Mouse (Mus musculus): ENCODE data around the gene Aldh1l2.
"Not testable (repeated sequence)": the region's sequence is repeated elsewhere in the genome, so short reads cannot be mapped to it uniquely, and the experiment has no call there.

Aldh1l2 gene

DNA sequence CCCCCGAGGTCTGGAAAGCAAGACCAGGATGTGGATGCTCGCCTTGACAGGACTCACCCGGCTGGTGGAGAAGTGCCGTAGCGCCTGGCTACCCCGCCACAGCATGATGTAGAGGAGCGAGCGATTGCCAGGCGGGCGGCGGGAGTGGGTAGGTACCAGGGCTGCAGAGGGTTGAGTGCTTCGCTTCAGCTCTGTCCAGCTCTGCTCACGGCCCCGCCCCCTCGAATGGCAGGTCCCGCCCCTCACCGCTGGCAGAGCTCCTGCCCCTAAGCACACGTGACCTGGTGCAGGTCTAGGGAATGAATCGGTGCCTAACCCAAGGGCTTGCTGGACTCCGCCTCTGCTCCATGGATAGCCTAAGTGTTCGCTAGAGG, at the start of gene Aldh1l2:
TSS of gene Aldh1l2 (minus strand) at position 231 of the 374 bp plus-strand sequence.
- DNase-seq (ENCODE audit: low spot score in 2 of 2), result no peak

DNA sequence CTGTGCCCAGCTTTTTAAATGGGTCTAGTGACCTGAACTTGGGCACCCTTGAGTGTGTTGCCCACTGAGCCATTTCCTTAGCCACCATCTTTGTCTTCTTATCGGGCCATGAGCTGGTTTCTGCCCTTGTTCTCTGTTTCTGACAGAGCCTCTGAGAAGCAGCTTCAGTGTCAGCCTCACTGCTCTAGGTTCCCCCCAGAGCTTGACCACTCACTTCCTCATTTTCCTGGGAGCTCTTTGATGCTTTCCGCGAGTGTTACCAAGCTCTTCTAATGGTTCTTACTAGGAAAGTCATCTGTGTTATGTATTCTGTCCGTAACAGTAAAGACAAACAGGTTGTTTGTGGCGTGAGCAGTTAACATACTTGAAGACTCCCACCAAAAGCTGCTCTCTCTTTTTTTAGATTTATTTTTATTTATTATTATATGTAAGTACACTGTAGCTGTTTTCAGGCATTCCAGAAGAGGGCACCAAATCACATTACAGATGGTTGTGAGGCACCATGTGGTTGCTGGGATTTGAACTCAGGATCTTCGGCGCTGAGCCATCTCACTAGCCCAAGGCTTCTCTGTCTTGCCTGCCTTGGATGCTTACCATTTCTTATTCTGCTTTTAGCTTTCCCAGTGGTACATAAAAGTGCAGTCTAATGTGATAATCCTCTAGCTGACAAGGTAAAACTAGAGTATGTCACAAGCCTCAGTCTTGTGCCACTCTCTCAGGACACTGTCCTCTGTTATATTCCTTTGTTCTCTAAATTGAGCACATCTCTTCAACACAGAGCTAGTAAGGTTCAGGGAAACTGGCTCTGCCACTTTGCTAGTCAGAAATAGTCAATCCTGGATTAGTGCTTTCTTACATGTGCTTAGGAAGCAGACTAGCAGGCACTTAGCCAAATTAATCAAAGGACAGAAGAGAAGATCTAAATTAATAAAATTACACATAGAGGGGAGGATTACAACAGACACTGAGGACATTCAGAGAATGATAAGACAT, 31.8 kb upstream of the Aldh1l2 start:
- DNase-seq (ENCODE audit: low spot score in 2 of 2), result no peak

DNA sequence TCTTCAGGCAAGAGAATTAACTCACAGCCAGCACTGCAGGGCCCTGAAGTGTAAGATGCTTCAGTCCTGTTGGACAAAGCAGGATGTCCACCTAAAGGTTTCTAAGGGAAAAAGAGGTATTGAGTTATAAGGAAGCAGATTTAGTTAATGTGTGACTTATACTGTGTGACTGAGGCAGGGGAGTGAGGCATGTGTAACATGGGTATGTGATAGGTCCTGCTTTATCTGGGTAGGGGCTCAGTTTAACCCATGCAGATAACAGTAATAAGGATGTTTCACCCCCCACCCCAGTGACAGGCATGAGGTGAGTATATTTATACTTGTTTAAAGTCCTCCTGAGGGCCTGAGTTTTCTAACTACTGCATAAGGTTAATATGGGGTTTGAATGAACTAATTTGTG, 29.1 kb upstream of the Aldh1l2 start:
- DNase-seq (ENCODE audit: low spot score in 2 of 2), result no peak

DNA sequence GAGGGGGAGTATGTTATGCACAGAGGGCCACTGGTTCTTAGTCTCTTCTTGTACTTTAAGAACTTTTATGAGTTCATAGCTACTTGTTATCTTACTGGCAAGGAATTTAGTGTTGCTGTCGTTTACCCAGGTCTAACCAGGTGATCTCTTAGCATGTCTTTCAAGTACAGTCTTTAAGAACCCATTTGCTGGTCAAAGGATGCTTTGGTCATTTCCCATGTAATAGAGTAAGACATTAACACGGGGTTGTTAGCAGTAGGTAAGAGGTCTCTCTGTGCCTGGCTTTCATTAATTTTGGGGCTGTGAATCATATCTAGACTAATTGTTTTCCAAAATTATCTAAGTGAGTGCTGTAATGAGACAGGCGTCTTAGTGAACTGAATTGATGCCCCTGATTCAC, 11.4 kb upstream of the Aldh1l2 start:
- no peak for DNase-seq (ENCODE audit: low spot score in 2 of 2)

DNA sequence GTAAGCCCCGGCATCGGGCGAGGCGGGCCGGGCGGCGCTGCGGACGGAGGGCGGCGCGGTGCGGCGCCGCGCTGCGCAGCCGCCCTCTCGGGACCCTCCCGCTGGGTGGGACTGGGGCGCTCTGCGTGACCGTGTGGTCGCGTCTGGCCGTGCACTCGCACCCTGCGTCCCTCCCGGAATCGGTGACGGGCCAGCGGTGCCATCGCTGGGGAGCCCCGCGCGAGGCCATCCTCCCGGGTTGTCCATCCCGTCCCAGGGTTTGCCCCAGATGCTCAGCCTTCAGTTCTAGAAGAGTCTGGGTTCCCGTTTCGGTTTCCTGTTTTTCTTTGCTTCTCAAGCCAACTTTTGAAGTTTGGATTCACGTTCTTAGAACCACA, 10.2 kb upstream of the Aldh1l2 start:
- no peak for DNase-seq (ENCODE audit: low spot score in 2 of 2)

DNA sequence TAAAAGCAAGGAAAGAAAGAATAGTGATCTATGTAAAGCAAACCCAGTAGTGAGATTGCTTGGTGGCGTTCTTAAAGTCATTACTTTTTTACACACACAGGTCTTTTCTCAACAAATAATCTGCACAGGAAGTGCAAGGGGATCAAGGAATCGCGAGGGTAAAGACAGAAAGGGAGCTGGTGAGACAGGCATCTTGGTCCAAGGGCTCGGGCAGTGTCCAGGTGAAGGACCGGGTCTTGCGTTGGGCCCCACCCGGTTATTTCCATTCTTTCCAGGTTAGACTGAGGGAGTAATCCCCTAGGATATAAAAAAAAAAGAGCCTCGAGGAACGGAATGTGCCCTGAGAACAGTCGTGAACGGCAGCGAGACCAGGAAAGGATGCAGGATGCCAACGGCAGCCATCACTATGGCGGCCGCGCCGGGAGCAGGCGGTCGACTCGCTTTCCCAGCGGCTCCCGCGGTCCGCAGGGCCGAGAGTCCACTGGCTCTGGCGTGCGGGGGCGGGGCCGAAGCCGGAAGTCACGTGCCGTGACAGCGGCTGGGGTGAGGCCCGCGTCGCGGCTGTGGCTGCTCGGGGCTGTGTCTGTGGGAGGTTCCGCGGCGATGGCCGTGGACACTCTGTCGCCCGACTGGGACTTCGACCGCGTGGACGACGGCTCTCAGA, 9.6 kb upstream of the Aldh1l2 start, which contains the start of gene Washc4:
TSS of gene Washc4 (plus strand) at position 314 of the 664 bp plus-strand sequence.
- peak; percentile 91 to 93 for DNase-seq (ENCODE audit: low spot score in 2 of 2)

DNA sequence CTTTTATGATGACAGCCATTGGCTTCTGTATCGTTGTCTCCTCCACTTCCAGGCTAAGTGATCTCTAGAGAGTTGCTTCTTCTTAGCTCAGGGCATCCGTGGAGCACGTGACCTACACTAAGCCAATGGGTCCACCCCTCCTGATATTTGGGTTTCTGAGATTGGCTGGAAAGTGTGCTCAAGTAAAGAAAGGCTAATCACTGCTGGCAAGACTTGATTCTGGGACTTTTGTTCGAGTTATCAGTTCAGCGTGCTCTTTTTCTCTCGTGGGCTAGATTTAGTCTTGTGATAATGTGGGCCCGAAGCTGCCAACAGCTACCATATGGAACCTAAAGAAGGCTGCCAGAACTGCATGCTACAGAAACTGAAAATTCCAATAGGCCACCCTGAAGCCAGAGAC, 8.3 kb upstream of the Aldh1l2 start:
- peak; percentile 10 to 24 for DNase-seq (ENCODE audit: low spot score in 2 of 2)

DNA sequence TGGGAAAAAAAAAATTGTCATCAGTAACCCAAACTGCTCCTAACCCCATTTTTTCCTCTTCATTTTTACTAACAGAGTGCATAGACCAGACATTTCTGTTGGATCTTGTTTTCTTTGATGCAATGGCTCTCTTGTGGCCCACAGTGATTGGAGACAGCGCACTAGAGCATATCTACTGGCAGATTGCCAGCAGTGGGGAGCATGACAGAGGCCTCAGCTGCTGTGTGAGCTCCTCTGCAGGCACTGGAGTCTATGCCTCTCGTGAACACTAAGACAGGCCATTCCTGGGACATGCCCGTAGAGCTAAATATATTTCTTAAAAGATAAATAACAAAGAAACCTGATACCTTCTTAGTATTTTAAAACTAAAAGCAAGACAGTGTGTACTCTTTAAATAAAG, 6.2 kb upstream of the Aldh1l2 start:
- no peak for DNase-seq (ENCODE audit: low spot score in 2 of 2)

DNA sequence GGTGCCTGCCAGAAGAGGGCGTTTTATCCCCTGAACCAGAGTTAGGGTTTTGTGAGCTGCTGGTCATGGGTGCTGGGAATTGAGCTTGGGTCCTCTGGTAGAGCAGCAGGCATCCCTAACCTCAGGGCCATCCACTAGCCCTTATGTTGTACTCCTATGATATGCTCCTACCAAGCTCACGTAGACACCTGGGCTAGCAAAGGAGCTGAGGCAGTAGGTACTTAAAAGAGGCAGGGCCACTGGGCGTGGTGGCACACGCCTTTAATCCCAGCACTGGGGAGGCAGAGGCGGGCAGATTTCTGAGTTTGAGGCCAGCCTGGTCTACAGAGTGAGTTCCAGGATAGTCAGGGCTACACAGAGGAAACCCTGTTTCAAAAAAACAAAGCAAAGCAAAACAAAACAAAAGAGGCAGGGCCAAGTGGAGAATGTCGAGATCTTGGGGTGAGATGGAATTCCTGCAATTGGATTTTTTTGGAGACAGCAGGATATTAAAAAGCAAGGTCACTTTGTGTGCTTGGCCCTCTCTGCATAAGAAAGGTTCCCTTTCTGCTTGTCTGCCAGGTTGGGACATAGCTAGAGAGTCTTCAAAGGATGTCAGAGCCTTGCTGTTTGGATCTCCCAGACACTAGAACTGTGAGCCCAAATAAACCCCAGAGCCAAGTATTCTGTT, 5.5 kb upstream of the Aldh1l2 start:
- no peak for DNase-seq (ENCODE audit: low spot score in 2 of 2)

DNA sequence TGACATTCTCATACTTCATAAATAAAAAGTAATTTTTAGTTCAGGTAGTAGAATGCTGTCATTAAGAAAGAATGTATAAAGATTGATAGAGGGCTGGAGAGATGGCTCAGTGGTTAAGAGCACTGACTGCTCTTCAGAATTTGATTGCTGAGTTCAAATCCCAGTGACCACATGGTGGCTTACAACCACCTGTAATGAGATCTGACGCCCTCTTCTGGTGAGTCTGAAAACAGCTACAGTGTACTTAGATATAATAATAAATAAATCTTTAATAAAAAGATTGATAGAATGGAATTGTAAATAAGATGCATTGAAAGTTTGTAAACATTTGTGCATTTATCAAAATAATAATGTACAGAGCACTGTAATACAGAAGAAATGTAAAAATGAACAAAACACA, 2.5 kb upstream of the Aldh1l2 start:
- DNase-seq (ENCODE audit: low spot score in 2 of 2), result no peak

DNA sequence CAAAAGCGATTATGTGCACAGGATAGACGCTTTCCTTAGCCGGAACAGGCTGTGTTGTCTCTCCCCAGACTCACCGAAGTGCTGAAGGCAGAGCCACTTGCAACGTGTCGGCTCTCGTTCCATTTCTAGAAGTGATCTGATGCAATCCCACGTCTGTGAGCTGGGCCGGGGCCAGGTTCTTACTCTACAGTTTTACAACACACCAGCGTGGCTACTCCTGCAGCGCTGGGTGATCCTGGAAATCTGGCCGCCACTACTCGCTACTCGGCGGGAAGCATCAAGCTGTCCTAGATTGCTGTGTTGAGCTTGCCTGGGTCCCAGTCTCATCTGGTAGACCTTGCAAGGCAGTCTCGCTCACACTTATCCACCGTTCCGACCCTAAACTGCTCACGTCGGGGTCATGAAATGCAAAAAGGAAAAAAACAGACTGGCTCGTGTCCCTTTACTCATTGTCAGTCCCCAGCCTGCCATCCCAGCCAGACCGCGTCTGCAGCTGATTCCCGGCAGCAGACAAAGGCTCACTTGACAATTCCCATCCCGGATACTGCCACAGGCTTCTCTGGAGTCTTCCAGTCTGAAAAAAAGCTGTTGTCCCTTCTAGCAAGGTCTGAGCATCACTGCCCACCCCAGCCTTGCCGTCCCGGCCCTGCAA, 556 bp downstream of the Aldh1l2 start:
- DNase-seq (ENCODE audit: low spot score in 2 of 2), result peak; percentile 74 to 81

DNA sequence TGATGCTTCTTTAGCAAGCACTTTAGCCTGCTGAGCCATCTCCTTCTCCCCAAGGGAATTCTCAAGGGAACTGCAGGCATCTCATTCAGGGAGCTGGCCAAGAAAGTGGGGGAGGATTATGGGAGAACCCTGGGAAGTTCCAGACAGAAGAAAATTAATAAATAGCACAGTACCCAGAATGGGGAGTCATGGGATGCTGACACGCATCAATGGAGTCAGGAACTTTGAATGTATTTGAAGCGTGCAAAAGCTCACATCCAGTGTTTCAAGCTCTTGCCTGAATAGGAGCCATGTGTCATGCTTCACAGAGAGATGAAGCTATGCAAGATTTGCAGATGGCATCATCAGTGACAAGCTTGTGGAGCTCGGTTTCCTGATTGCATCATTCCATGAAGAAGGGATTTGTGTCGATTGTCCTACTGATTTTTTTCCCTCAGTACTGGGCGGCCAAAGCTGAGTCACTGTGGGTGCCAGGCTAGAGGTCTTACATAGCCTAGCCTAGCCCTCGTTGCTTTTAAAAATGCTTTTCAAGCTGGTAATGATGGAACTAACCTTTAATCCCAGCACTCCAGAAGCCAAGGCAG, 3.5 kb downstream of the Aldh1l2 start:
- DNase-seq (ENCODE audit: low spot score in 2 of 2), result no peak

DNA sequence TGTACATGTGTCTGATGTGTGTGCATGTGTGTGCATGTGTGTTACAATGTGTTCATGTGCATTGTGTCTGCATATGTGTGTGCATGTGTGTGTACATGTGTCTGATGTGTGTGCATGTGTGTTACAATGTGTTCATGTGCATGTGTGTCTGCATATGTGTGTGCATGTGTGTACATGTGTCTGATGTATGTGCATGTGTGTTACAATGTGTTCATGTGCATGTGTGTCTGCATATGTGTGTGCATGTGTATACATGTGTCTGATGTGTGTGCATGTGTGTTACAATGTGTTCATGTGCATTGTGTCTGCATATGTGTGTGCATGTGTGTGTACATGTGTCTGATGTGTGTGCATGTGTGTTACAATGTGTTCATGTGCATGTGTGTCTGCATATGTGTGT, 9.7 kb downstream of the Aldh1l2 start:
- not testable (repeated sequence) for DNase-seq (ENCODE audit: low spot score in 2 of 2)

DNA sequence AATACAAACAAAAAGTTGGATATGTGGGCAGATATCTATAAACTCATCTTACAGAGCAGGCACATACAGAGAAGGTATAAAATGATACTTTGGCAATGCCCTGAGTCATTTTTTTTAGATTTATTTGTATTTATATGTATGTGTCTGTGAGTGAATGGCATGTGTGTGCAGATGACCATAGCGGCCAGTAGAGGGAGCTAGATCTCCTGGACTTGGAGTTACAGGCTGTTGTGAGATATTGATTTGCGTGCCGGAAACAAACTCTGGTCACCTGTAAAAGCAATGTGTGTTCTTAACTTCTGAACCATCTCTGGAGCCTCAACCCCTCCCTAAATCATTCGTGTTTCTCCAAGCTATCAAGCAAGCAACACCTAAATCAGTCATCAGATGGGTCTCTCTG, 12.9 kb downstream of the Aldh1l2 start:
- no peak for DNase-seq (ENCODE audit: low spot score in 2 of 2)

DNA sequence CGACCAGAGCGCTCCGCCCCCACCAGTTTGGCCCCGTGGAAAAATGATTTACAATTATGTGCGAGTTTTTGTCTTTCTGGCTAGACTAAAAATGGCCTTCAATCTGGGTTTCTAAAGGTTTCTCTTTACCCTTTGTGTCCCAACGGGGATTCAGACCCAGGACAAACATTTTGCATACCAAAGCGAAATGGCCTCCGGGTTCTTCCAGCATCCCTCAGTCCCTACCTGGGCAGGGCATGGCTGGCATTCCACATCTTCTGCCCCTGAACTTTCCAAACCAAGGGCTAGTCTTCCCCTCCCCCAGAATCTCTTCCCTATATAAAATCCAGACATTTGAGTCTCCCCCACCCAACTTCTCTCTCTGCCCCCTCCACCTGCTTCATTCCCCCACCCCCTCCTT, 20.2 kb downstream of the Aldh1l2 start:
- DNase-seq (ENCODE audit: low spot score in 2 of 2), result no peak

DNA sequence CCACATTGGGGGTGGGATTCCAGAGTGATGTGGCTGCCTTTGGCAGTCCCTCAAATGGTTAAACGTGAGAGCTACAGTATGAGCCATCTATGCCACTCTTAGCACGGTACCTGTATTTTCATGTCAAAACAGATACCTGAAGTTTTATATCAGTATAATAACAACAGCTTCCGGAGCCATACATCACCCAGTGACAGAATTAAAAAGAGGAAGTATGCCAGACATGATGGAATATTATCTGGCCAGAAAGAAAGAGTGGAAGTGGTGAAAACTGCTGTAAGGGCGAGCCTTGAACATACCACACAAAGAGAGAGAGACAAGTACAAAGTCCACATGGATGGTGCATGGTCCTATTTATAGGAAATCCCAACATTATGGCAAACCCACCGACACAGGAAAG, 22.6 kb downstream of the Aldh1l2 start:
- DNase-seq (ENCODE audit: low spot score in 2 of 2), result no peak

DNA sequence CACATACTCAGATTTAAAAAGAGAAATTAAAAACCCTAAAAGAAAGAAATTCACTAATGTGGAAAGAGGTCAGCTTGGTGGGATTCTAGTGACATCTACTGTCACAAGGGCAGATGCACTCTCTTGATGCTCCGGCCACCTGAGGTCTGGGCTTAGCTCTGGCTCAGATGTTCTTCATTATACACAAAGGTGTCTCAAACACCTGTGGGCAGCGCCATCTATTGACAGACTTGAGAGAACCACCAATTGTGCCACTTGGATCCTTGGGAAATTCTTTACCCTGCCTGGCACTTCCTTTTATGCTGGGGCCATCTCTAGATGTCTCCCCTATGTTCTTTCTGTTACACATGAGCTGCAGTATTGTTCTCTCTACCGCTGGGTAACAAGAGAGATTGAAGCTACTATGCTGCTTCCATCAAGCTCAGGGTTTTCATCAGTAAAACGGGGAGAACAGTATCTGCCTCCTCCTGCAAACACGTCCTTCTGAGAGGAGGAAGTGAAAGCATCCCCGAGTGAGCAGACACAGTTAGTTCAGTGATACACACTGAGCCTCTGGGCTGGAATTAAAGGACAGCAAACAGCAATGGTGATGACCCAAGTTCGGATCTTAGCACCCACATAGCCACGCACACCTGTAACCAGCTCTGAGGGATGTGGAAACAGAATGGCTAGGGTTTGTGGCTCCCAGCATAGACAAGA, 24.8 kb downstream of the Aldh1l2 start:
- DNase-seq (ENCODE audit: low spot score in 2 of 2), result no peak

DNA sequence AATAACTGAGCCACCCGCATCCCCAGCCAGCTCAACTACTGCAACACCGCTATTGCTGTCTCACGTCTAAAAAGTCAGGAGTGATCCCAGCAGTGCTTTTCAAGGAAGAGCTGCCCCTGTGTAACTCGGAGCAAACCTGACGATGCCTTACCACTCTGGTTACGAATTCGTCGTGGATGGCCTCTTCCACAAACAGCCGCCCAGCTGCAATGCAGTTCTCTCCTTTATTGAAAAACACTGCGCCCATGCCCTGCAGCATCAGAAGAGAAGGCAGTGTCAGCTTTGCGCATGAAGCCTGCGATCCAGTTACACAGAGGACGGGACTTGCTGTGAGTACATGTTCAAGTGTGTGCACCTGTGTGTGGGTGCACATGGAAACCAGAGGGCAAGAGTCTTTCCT, 36.6 kb downstream of the Aldh1l2 start:
- no peak for DNase-seq (ENCODE audit: low spot score in 2 of 2)

DNA sequence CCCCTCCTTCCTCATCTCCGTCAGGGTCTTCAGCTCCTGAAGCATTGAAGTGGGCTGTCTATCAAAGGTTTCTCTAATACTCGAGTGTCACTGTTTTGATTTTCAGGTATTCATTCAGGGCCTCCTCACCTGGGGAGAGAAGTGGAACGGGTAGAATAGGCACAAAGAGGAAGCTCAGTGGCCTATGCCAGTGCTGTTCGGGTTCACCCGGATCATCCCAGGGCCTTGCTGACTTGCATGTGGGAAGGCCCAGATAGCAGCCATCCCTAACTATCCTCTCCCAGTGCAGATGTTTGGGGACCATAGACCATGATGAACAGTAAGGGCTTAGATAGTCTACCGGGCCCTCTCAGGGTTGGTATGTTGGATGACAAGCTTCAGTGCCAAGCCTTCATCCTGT, 43.4 kb downstream of the Aldh1l2 start:
- no peak for DNase-seq (ENCODE audit: low spot score in 2 of 2)

DNA sequence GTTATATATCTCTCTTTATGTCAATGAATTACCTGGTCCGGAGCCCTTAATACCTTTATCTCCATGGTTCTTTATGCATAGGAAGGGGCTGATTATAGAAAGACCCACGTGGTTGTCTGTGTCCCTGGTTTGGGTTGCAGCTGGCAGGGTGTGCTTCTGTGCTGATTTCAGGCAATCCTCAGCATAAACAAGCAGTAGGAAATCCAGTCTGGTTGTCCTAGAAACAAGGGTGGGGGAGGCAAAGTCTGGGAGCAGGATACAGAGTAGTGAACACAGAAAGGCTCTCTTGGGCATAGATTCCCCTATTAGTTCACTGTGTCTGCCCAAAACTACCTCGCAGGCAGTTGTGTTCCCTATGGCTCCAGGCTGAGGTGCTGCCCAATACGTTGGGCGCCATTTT, 56.7 kb downstream of the Aldh1l2 start:
- peak; percentile 2 to 19 for DNase-seq (ENCODE audit: low spot score in 2 of 2)

DNA sequence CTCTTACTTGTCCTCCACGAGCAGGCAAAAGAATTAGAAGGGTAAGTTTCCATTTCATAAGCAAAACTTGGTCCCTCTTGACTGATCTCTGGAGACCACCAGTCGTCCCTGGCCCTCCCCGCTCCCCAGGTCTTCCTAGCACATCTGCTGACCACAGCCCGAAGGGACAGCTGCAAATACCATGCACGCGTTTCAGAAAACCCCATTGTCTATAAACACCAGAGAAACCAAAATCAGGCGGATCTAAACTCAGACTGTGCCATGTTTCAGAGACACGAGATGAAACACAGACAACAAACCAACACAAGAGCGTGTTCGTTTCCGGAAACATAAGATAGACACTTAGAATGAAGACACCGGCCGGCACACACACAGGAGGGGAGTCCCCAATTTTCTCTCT, 58.7 kb downstream of the Aldh1l2 start:
- no peak for DNase-seq (ENCODE audit: low spot score in 2 of 2)
